Mouse (Mus musculus): ENCODE results near the gene Slc17a8. TPM values are rescaled to one million over a fixed set of nuclear protein-coding genes. Genes with fewer than 3 reads are reported as not detected.
"Not testable (repeated sequence)": the region's sequence is repeated elsewhere in the genome, so short reads cannot be mapped to it uniquely, and the experiment has no call there.

Slc17a8 gene
- total RNA-seq, 2 experiments from 2014 or later: 3.7 TPM

GRCm38 (mm10) chr10:89594309-89594708, 26.7 kb downstream of the Slc17a8 start:
- no peak for DNase-seq (ENCODE audit: extremely low spot score in 1 of 2, low spot score in 1 of 2)

- no peak for DNase-seq (ENCODE audit: extremely low spot score in 1 of 2, low spot score in 1 of 2)
Measured at GRCm38 (mm10) chr10:89592797-89593196, 28.3 kb downstream of the Slc17a8 start.

GRCm38 (mm10) chr10:89589877-89590276, 31.2 kb downstream of the Slc17a8 start:
- no peak for DNase-seq (ENCODE audit: extremely low spot score in 1 of 2, low spot score in 1 of 2)

- no peak for DNase-seq (ENCODE audit: extremely low spot score in 1 of 2, low spot score in 1 of 2)
Measured at GRCm38 (mm10) chr10:89588708-89589107, 32.3 kb downstream of the Slc17a8 start.

GRCm38 (mm10) chr10:89584709-89585108, 36.3 kb downstream of the Slc17a8 start:
- DNase-seq (ENCODE audit: extremely low spot score in 1 of 2, low spot score in 1 of 2): no peak

- no peak for DNase-seq (ENCODE audit: extremely low spot score in 1 of 2, low spot score in 1 of 2)
Measured at GRCm38 (mm10) chr10:89578801-89579200, 42.3 kb downstream of the Slc17a8 start.

- DNase-seq (ENCODE audit: extremely low spot score in 1 of 2, low spot score in 1 of 2): no peak
Measured at GRCm38 (mm10) chr10:89577666-89578065, 43.4 kb downstream of the Slc17a8 start.

- no peak for DNase-seq (ENCODE audit: extremely low spot score in 1 of 2, low spot score in 1 of 2)
Measured at GRCm38 (mm10) chr10:89573421-89573820, 47.6 kb downstream of the Slc17a8 start.

GRCm38 (mm10) chr10:89572946-89573345, 48.1 kb downstream of the Slc17a8 start:
- no peak for DNase-seq (ENCODE audit: extremely low spot score in 1 of 2, low spot score in 1 of 2)

- DNase-seq (ENCODE audit: extremely low spot score in 1 of 2, low spot score in 1 of 2): no peak
Measured at GRCm38 (mm10) chr10:89567391-89567790, 53.7 kb downstream of the Slc17a8 start.

- DNase-seq (ENCODE audit: extremely low spot score in 1 of 2, low spot score in 1 of 2): no peak
Measured at GRCm38 (mm10) chr10:89565301-89566022, 55.6 kb downstream of the Slc17a8 start.

- no peak for DNase-seq (ENCODE audit: extremely low spot score in 1 of 2, low spot score in 1 of 2)
Measured at GRCm38 (mm10) chr10:89562113-89562512, 58.9 kb downstream of the Slc17a8 start.

- DNase-seq (ENCODE audit: extremely low spot score in 1 of 2, low spot score in 1 of 2): no peak
Measured at GRCm38 (mm10) chr10:89559351-89559750, 61.7 kb downstream of the Slc17a8 start.

- DNase-seq (ENCODE audit: extremely low spot score in 1 of 2, low spot score in 1 of 2): not testable (repeated sequence)
Measured at GRCm38 (mm10) chr10:89554885-89555284, 66.2 kb downstream of the Slc17a8 start.

- not testable (repeated sequence) for DNase-seq (ENCODE audit: extremely low spot score in 1 of 2, low spot score in 1 of 2)
Measured at GRCm38 (mm10) chr10:89553855-89554254, 67.2 kb downstream of the Slc17a8 start.

- DNase-seq (ENCODE audit: extremely low spot score in 1 of 2, low spot score in 1 of 2): no peak
Measured at GRCm38 (mm10) chr10:89553015-89553414, 68.0 kb downstream of the Slc17a8 start.

GRCm38 (mm10) chr10:89551657-89552056, 69.4 kb downstream of the Slc17a8 start:
- no peak for DNase-seq (ENCODE audit: extremely low spot score in 1 of 2, low spot score in 1 of 2)

GRCm38 (mm10) chr10:89548028-89548427, 73.0 kb downstream of the Slc17a8 start:
- no peak for DNase-seq (ENCODE audit: extremely low spot score in 1 of 2, low spot score in 1 of 2)

GRCm38 (mm10) chr10:89546989-89547388, 74.1 kb downstream of the Slc17a8 start:
- DNase-seq (ENCODE audit: extremely low spot score in 1 of 2, low spot score in 1 of 2): no peak

GRCm38 (mm10) chr10:89543867-89544266, 77.2 kb downstream of the Slc17a8 start:
- no peak for DNase-seq (ENCODE audit: extremely low spot score in 1 of 2, low spot score in 1 of 2)

- no peak for DNase-seq (ENCODE audit: extremely low spot score in 1 of 2, low spot score in 1 of 2)
Measured at GRCm38 (mm10) chr10:89542321-89542720, 78.7 kb downstream of the Slc17a8 start.

- no peak for DNase-seq (ENCODE audit: extremely low spot score in 1 of 2, low spot score in 1 of 2)
Measured at GRCm38 (mm10) chr10:89532929-89533727, 87.9 kb downstream of the Slc17a8 start, which contains the start of gene Nr1h4. TSS of gene Nr1h4 (minus strand) at chr10:89533585.
